Mouse (Mus musculus) embryonic fibroblast, embryonic 13.5 days (primary cell): ENCODE results near the gene Foxs1. TPM values are rescaled to one million over a fixed set of nuclear protein-coding genes. Genes with fewer than 3 reads are reported as not detected.

Experiments used
- H3K27ac ChIP-seq: 2 replicates; pipeline ENCODE4 v1.5.1; 2012; ENCODE audit warnings: low read length, control low read depth, inconsistent platforms; ENCODE audit not compliant: insufficient read depth
- H3K4me1 ChIP-seq: 2 replicates; pipeline ENCODE4 v1.6.1; 2011; ENCODE audit warnings: low read length; ENCODE audit not compliant: control insufficient read depth, insufficient read depth
- H3K4me3 ChIP-seq: 2 replicates; pipeline ENCODE4 v1.5.1; 2011; ENCODE audit warnings: mild to moderate bottlenecking, control low read depth, low read length; ENCODE audit not compliant: insufficient read depth
- CTCF ChIP-seq: IDR thresholded peaks from 2 replicates; pipeline ENCODE4 v1.5.1; 2011; ENCODE audit warnings: mild to moderate bottlenecking, control low read depth, low read length, moderate library complexity, borderline replicate concordance; ENCODE audit not compliant: insufficient read depth
- POLR2A ChIP-seq: IDR thresholded peaks from 2 replicates; pipeline ENCODE4 v1.6.1; 2011; ENCODE audit warnings: low read depth, mild to moderate bottlenecking, control low read depth, low read length, moderate library complexity
- polyA plus RNA-seq: library from polyadenylated mRNA; stranded (reverse); fragments of >200 nt; gene quantifications from 2 replicates; pipeline ENCODE4 v1.2.4, GENCODE M21; 2011; ENCODE audit warnings: low read depth; ENCODE audit not compliant: missing spikeins, insufficient read length

The Foxs1 gene
- polyA plus RNA-seq, 1 experiment, result 12.2 TPM

DNA sequence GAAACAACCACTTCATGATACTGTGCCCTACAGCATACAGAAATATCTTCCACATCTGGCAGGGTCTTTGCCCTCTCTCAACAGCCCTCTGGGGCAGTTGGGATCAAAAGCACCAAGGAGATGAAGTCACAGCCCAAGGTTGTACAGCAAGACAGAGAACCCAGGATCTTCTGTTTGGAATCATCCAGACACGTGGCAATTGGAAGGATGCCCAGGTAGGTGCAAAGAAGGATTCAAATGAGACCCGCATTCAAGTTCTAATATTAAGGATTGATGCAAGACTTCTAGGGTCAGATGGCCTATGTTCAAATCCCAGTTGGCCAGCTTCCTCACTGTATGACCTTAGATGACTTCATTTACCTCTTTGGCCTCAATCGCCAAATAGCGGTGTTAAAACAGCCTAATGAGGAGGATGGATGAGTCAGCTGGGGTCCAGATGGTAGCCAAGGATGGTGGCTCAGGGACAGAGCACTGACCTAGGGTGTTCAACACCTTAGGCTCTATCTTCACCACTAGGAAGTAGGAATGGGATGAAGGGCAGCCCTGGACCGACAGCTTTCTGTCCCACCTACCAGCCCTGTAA is 15.5 kb upstream of the Foxs1 start:
- H3K4me1 ChIP-seq, result no peaks in the 10 kb centered on the region
- TF ChIP-seq CTCF, result no peak
- no peak for TF ChIP-seq POLR2A
- H3K4me3 ChIP-seq, result no peak overlapping the region
- no peak overlapping the region for H3K27ac ChIP-seq

DNA sequence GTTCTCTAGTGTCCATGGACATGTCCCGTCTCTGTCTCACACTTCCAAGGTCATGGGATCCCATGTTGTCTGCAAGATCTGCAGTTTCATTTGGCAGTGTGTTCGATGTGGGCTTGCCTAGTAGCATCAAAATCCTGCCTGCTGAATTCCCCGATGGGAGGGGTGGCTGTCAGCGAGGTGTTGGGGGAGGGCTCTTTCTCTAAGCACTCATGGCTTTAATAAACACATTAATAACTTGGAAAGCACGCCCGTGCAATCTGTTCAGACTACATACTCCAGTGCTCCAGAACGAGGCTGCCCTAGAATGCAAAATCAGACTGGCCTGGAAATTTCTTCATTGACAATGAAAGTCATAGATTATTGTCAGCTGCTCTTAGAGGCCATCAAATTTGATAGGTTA is 14.1 kb upstream of the Foxs1 start:
- Histone ChIP-seq H3K4me1 (no peaks in the 10 kb centered on the region), H3K27ac (no peak overlapping the region), H3K4me3 (no peak overlapping the region)
- TF ChIP-seq CTCF (no peak), POLR2A (no peak)

DNA sequence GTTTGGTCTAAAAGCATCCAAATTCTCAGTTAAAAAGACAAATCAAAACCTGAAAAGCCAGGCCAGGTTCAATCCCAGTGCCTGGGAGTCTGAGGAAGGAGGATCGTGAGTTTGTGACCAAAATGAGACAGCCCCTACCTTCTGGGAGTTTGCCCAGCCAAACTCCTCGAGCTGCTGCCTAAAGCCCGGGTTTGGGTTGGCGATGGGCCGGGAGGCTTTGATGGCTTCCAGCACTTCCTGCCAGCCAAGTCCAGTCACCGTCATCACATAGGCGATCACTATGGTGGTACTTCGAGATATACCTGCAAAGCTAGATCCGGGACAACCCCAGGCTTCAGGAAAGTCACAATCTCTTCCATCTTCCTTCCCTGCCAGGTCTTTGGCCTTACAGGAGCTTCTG is 11.0 kb upstream of the Foxs1 start:
- Histone ChIP-seq H3K27ac (no peak overlapping the region), H3K4me3 (no peak overlapping the region), H3K4me1 (no peaks in the 10 kb centered on the region; the same call in 1 of the 2 replicates)
- TF ChIP-seq CTCF, result no peak
- no peak for TF ChIP-seq POLR2A

DNA sequence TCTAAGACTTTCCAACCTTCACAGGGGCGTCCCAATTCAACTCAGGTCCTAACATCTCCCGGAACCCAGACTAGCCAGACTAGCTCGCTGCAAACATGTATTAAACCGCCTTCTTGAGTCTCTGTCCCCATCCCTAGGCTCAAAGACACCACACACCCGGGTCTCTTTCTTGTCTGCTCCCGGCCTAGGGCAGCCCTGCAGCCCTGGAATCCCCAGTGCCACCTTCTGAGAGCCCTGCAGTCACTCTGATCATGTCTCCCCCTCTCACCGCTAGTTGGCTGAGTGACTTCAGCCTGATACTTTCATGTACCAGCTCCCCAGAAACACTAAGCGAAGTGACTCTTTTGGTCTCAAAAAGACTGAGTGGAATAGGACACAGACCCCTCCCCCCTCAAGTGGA is 10.6 kb upstream of the Foxs1 start:
- no peak for TF ChIP-seq CTCF
- no peak for TF ChIP-seq POLR2A
- H3K4me1 ChIP-seq, result no peaks in the 10 kb centered on the region; the same call in 1 of the 2 replicates
- 0 out of 2 replicates have a peak overlapping the region, but pooled peaks have one; percentile 22 for H3K4me3 ChIP-seq
- H3K27ac ChIP-seq, result no peak overlapping the region

DNA sequence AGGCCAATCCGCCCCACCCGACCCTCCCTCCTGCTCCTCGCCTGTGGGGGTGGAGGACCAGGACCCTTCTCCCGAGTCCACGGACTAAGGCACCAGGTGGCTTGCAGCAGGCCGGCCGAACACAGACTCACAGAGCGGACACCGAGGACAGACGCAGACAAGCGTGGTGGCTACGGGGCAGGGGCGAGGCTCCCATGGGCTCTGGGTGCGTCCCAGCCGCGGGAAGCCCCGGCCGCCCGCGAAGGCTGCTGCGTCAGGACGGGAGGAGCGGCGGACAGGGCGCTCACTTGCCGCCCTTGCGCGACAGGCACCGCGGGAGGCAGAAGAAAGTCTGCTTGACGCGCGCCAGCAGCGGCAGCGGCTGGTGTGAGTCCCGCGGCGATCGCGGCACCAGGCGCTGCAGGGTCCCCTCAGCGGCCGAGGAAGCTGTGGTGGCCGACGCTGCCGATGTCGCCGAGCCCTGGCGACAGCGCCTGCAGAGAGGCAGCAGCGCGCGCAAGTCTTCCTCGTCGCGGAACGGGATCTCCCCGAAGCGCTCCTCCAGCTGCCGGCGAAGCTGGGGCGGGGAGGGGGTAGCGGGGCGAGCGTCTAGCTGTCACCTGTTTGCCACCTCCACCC is 10.0 kb upstream of the Foxs1 start:
- no peaks in the 10 kb centered on the region; the same call in 1 of the 2 replicates for H3K4me1 ChIP-seq
- H3K27ac ChIP-seq, result no peak overlapping the region
- H3K4me3 ChIP-seq, result peak overlapping the region; percentile 22; the same call in 1 of the 2 replicates
- TF ChIP-seq CTCF (no peak), POLR2A (no peak)

DNA sequence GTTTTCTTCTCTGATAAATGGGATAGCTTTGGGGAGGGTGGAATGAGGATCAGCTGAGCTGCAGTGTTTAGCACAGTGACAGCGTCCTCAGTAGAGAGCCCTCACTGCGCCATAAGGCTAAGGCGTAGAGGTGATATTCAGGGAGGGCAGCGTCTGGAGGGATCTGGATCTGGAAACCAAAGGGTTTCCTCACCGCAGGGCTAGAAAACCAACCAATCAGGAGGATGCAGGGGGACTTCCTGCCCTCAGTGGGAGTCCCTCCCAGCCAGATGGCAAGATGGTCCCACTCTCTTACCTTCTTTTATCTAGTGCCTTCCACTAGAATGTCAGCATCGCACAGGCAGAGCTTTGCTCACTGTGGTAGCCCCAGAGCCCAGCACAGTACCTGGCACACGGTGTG is 8.8 kb upstream of the Foxs1 start:
- H3K27ac ChIP-seq, result no peak overlapping the region
- H3K4me3 ChIP-seq, result no peak overlapping the region
- no peaks in the 10 kb centered on the region; the same call in 1 of the 2 replicates for H3K4me1 ChIP-seq
- TF ChIP-seq POLR2A, result no peak
- no peak for TF ChIP-seq CTCF

DNA sequence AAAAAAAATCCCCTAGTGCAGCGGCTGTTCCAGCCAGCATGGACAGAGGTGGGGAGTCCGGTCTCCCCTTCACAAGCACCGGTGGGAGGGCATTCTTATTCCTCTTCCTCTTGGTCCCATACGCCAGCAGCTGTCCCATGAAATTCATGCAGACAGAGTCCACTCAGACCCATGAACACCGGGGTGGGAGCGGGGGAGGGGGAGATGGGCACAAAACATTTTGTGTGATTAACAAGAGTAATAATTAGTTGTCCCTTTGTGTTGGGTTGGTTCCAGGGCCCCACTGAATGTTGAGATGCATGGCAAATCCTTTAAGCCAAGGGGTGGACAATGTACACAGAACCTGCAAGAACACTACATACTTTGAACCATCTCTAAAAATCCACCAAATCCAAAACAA is 8.1 kb upstream of the Foxs1 start:
- Histone ChIP-seq H3K27ac (no peak overlapping the region), H3K4me3 (no peak overlapping the region), H3K4me1 (no peaks in the 10 kb centered on the region; the same call in 1 of the 2 replicates)
- TF ChIP-seq POLR2A, result no peak
- TF ChIP-seq CTCF, result no peak

DNA sequence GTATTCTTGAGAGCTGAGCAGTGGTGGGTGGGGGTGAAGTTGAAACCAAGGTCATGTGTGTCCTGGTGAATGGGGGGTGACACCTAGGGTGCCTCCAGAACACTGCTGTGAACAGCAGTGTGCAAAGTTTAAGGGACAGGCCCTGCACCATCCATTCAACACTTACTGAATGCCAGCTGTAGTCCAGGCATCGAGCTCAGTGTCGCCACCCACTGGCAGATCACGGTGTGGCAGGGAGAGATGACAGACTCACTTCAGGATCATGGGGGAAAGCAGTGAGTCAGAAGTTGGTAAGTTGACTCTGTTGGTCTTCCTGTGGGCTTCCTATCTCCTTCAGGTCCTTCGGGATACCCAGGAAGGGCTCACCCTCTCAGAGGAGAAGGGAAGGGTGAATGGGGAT is 6.8 kb upstream of the Foxs1 start:
- Histone ChIP-seq H3K4me1 (no peaks in the 10 kb centered on the region; the same call in 1 of the 2 replicates), H3K4me3 (no peak overlapping the region), H3K27ac (no peak overlapping the region)
- TF ChIP-seq CTCF (peak; percentile 78; the same call in 1 of the 2 replicates), POLR2A (no peak)

DNA sequence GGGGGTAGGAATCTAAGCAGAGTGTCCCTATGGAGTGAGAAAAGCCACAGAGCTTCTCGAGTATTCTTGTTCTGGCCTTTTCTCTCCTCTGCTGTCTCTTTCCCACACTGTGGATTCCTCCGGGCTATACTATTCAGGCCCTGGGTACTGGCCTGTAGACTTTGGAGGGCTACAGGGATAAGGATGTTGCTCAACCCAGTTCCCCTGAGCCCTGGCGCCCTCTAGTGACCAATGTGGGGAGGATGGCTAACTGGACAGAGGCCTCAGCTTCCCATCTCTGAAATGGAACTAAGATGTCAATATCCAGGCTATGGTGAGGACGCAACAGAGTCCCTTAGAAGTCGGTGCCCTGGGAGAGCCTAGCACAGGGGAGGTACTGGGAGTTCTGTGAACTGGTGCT is 606 bp upstream of the Foxs1 start:
- peak overlapping the region; percentile 73 for H3K27ac ChIP-seq

DNA sequence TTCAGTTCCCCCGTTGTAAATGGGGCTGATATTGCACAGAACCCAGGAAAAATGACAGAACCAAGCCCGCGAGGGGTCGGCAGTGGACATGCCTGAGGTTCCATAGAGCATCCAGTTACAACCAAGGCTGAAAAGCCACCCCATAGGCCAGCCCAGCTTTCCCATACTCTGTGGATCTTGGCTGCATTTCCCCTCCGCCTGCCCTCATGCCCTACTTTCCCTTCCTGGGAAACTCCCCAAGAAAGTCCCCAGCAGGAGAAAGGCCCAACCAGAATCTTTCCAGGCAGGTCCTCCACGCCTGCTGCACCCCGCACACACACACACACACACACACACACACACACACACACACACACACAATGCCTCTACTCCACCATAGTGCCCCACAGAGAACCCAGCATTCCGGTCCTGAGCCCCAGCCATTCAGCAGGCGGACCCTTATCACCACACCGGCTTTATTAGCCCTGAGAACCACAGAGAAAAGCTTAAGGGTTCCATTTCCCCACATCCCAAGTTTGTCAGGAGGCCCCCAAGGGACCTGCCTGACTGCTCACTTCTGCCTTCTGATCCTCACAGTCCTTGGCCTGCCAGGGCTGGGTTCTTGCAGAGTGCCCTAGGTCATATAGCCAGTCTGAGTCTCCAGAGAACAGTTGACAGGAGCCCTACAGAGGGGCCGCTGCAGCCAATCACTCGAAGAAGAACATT is 1.4 kb downstream of the Foxs1 start:
- H3K4me1 ChIP-seq, result peaks cover 18% of the 10 kb centered on the region
- peak overlapping the region; percentile 32 for H3K4me3 ChIP-seq
- H3K27ac ChIP-seq, result peak overlapping the region; percentile 96
- TF ChIP-seq CTCF, result no peak
- TF ChIP-seq POLR2A, result 0 out of 2 replicates have a peak, but pooled peaks have one; percentile 21

More for the DNA sequence above, 606 bp upstream of the Foxs1 start:
- H3K4me3 ChIP-seq, result no peak overlapping the region
- H3K4me1 ChIP-seq, result peaks cover 8% of the 10 kb centered on the region
- TF ChIP-seq POLR2A (no peak), CTCF (peak; percentile 88; the same call in 1 of the 2 replicates)
